Mouse (Mus musculus): ENCODE results near the gene Fam189a2. TPM values are rescaled to one million over a fixed set of nuclear protein-coding genes. Genes with fewer than 3 reads are reported as not detected.

The Fam189a2 gene
- total RNA-seq, 2 experiments from 2014 or later = 7.9 to 8.6 TPM

GRCm38 (mm10) chr19:23984186-23984585, 46.6 kb downstream of the Fam189a2 start:
- no peak for DNase-seq (ENCODE audit: low spot score in 2 of 2)
- TF ChIP-seq CTCF (conservative IDR thresholded peaks at IDR 0.05) = no peak
- Histone ChIP-seq H3K4me3 (no peak overlapping the region), H3K27ac (no peak overlapping the region)

DNA sequence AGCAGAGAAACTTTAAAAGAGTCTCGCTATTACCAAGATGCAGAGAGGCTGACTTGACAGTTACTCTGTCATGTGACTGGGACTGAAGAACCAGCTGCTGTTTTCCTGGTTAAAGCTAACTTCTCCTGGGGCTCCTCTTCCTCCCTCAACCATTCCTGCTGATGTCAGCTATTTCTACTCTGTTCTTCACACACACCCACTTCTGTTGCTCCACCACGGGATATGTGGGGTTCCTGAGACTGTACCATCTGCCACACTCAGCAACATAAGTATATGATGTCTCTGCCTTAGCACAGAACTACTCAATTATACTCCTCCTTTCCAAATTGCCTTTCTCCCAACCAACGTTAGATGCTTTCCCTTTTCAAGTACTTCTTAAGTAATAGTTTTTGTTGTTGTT, 50.2 kb downstream of the Fam189a2 start:
- H3K27ac ChIP-seq = no peak overlapping the region

DNA sequence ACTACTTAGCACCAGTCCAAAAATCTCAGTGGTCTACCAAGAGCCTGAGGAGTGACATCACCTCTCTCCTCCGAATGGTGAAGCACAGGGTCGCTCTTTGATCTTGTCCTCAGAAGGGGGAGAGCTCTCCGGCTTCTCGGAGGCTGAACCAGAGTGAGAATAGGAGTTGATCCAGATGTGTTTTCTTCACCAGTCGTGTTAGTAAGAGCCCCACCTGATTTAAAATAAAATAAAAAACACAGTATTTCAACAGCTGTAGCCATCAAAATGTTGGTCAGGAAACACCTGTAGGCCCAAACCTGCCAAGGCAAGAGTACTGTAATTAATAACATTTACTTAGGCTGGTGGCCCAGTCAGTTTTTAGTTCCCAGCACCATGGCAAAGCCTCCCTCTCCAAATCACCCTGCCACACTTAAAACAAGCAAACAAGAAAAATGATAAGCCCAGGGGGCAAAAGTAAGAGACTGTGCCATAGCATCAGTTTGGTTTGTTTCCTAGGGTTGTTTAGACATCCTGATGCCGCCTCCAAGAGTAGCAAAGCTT, 52.8 kb downstream of the Fam189a2 start:
- DNase-seq (ENCODE audit: low spot score in 2 of 2) = no peak
- TF ChIP-seq CTCF (conservative IDR thresholded peaks at IDR 0.05) = no peak
- Histone ChIP-seq H3K27ac (no peak overlapping the region), H3K4me3 (no peak overlapping the region)

More for the DNA sequence above, 50.2 kb downstream of the Fam189a2 start:
- DNase-seq (ENCODE audit: low spot score in 2 of 2) = peak; percentile 41 to 75
- TF ChIP-seq CTCF (conservative IDR thresholded peaks at IDR 0.05) = no peak
- no peak overlapping the region for H3K4me3 ChIP-seq

DNA sequence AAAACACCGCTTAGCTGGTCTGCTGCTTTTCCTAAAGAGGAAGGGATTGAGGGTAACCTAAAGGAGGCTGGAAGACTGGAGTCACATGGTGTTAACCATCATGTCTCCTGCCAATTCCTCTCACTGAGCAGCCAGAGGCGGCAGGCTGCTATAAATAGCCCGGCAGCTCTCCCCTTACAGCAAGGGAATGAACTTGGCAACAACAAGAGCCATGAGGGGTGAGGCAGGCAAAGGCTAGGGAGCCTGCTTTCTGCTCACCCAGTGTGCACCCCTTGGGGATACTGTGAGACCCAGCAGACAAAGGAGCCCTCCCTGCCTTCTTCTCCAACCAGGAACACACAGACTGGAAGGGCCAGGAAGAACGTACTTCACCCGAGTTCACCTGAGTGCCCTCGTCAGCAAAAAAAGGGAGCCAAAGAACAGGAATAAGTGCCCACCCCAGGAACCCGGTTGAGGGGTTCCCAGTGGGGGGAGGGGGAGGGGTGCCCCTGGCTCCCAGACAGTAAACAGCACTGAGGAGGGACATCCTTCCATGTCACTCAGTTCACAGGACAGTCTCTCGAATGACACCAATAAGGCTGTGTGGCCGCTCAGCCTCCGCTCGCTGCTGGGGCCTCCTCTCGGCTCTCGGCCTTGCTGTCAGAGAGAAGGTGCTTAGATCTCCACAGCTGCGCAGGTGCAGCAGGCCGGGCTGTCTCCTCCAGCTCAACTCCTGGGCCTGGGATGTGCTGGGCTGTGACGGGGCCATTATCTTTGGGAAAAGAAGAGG, 57.8 kb downstream of the Fam189a2 start:
- peak in 1 of 2 experiments; percentile 17 for DNase-seq (ENCODE audit: low spot score in 2 of 2)
- TF ChIP-seq CTCF (conservative IDR thresholded peaks at IDR 0.05) = no peak
- H3K4me3 ChIP-seq = no peak overlapping the region
- H3K27ac ChIP-seq = no peak overlapping the region

GRCm38 (mm10) chr19:23971391-23971790, 59.4 kb downstream of the Fam189a2 start:
- H3K27ac ChIP-seq = no peak overlapping the region
- DNase-seq (ENCODE audit: low spot score in 2 of 2) = no peak
- H3K4me3 ChIP-seq = no peak overlapping the region
- no peak for TF ChIP-seq CTCF (conservative IDR thresholded peaks at IDR 0.05)

GRCm38 (mm10) chr19:23970374-23970773, 60.4 kb downstream of the Fam189a2 start:
- no peak for TF ChIP-seq CTCF (conservative IDR thresholded peaks at IDR 0.05)
- DNase-seq (ENCODE audit: low spot score in 2 of 2) = no peak
- Histone ChIP-seq H3K4me3 (no peak overlapping the region), H3K27ac (no peak overlapping the region)

DNA sequence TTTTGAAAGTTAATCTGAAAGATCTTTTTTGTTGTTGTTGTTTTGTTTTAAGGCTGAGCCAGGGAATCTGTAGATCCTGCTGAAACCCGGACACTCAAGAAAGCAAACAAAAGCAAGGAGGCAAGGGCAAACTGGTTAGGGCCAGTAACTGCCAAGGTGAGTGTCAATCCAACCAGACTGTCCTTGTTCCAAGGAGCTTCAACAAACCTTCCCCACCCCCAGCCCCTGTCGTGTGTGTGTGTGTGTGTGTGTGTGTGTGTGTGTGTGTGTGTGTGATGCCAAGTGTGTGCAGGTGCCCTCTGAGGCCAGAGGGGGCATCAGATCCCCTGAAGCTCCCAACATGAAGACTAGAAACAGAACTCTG, 62.0 kb downstream of the Fam189a2 start:
- TF ChIP-seq CTCF (conservative IDR thresholded peaks at IDR 0.05) = no peak
- DNase-seq (ENCODE audit: low spot score in 2 of 2) = no peak
- no peak overlapping the region for H3K4me3 ChIP-seq
- H3K27ac ChIP-seq = no peak overlapping the region

DNA sequence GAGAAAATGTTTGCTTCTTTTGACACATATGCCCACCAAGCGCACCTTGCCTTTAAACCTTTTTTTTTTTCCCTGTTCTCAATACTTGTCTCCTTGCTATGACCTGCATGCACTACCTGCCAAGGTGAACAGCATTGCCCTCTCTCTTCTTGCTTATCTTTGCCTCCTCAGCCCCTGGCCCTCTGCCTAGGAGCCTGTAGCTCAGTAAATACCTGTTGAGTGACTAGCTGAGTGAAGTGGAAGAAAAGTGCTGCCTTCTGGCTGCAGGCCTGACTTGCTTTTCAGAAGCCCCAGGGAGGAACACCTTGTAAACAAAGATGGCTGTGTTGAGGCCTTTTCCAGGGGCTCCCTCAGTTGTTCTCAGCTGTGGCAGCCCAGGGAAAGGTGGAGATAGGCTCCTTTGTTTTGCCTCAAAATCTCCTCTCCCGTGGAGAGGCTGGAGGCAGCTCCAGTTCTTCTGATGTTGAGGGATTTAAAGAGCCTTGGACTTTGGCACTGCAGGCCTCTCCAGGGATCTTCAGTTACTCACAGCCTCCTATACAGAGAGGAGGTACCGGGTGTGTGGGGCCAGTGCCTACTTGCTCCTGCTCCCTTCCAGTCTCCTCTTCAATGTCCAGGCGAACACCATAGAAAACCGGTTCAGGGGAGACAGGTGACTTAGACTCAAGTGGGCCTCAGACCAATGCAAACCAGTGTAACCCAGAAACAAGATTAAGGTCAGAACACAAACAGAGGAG, 62.5 kb downstream of the Fam189a2 start:
- DNase-seq (ENCODE audit: low spot score in 2 of 2) = no peak
- no peak for TF ChIP-seq CTCF (conservative IDR thresholded peaks at IDR 0.05)
- no peak overlapping the region for H3K27ac ChIP-seq
- H3K4me3 ChIP-seq = no peak overlapping the region

- no peak overlapping the region for H3K27ac ChIP-seq
- peak in 1 of 2 experiments; percentile 42 for DNase-seq (ENCODE audit: low spot score in 2 of 2)
Observed at GRCm38 (mm10) chr19:23967156-23967555, 63.7 kb downstream of the Fam189a2 start.

DNA sequence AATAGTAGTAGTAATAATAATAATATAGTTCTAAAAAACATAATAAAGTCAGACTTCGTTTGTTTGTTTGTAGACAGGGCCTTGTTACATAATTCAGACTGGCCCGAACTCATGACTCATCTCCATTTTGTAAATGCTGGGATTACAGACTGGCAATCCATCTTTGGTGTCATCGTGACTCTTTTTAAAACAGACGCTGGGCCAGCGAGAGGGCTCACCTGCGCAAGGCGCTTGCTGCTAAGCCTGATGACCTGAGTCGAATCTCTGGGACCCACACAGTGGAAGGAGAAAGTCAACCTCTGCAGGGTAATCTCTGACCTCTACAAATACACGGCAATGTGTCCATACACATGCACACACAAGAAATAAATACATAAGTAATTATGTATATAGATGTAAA, 64.4 kb downstream of the Fam189a2 start:
- Histone ChIP-seq H3K4me3 (no peak overlapping the region), H3K27ac (no peak overlapping the region)
- TF ChIP-seq CTCF (conservative IDR thresholded peaks at IDR 0.05) = no peak
- DNase-seq (ENCODE audit: low spot score in 2 of 2) = no peak

More at GRCm38 (mm10) chr19:23967156-23967555, 63.7 kb downstream of the Fam189a2 start:
- no peak overlapping the region for H3K4me3 ChIP-seq
- no peak for TF ChIP-seq CTCF (conservative IDR thresholded peaks at IDR 0.05)

GRCm38 (mm10) chr19:23964401-23964910, 66.4 kb downstream of the Fam189a2 start:
- no peak overlapping the region for H3K27ac ChIP-seq
- TF ChIP-seq CTCF (conservative IDR thresholded peaks at IDR 0.05) = no peak
- no peak for DNase-seq (ENCODE audit: low spot score in 2 of 2)
- H3K4me3 ChIP-seq = no peak overlapping the region

- no peak overlapping the region for H3K27ac ChIP-seq
Observed at GRCm38 (mm10) chr19:23961516-23961915, 69.3 kb downstream of the Fam189a2 start.

DNA sequence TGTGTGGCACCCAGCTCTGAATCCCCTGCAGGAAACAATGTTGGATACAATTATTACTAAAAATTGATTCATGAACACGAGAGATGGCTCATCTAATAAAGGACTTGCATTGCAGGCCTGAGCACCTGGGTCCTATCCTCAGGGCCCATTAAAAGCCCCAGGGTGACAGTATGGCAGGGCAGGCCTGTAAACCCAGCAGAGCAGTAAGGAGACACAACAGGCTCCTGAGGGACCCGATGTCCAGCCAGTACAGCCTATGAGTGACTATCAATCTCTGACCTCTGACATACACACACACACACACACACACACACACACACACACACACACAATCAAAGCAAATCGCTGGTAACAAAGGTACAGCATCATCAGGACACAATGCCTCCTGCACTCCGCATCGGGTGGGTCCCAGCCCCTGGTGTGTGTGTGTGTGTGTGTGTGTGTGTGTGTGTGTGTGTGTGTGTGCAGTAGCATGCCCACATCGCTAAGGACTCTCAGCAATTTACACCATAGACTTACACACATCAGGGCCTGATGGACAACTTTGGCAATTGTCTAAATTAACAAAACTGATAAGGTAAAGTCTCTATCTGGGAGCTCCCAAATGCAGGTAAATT, 69.9 kb downstream of the Fam189a2 start:
- H3K27ac ChIP-seq = no peak overlapping the region; the same call in 1 of the 2 replicates
- no peak for TF ChIP-seq CTCF (conservative IDR thresholded peaks at IDR 0.05)
- no peak overlapping the region for H3K4me3 ChIP-seq
- no peak for DNase-seq (ENCODE audit: low spot score in 2 of 2)

More at GRCm38 (mm10) chr19:23961516-23961915, 69.3 kb downstream of the Fam189a2 start:
- peak; percentile 98 for TF ChIP-seq CTCF (conservative IDR thresholded peaks at IDR 0.05)
- DNase-seq (ENCODE audit: low spot score in 2 of 2) = peak; percentile 67 to 86
- no peak overlapping the region for H3K4me3 ChIP-seq
